Mouse (Mus musculus): ENCODE measurements around the gene Magel2. TPM values are rescaled to one million over a fixed set of nuclear protein-coding genes. Genes with fewer than 3 reads are reported as not detected.

Gene Magel2
- polyA plus RNA-seq, 1 experiment from 2014 or later, result 0.12 TPM

DNA sequence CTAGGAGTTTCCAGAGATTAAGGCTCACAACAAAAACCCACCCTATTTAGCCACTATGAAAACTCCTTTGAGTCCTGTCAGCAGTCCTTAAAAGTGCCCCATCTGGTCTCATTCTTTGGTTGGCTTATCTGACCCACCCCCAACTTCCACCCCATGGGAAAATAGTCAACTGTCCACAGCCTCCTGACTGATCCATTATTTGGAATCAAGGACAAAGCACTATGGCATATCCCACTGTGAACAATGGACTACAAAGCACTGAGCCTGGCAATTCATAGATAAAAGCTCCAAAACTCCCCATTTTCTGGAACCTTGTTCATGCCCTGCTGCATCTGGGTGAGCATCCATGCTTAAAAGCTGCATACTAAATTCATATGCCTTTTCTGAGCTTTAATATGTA lies 39.4 kb downstream of the Magel2 start:
- ATAC-seq (ENCODE audit: low read depth), result no peak
- no peak overlapping the region for H3K27ac ChIP-seq (ENCODE audit: low read length)
- H3K36me3 ChIP-seq (ENCODE audit: control insufficient read depth, insufficient read depth), result no peaks in the 10 kb centered on the region
- no peaks in the 10 kb centered on the region; the same call in 1 of the 2 replicates for H3K9me3 ChIP-seq (replicated peaks; ENCODE audit: control insufficient read depth, low read length)
- no peaks in the 10 kb centered on the region for H3K4me1 ChIP-seq (ENCODE audit: control insufficient read depth, low read depth, low read length)
- no peak overlapping the region for H3K4me2 ChIP-seq (ENCODE audit: low read depth, low read length)
- H3K4me3 ChIP-seq (ENCODE audit: low read depth, low read length), result no peak overlapping the region
- H3K9ac ChIP-seq (ENCODE audit: low read depth, low read length), result no peak overlapping the region
- no peaks in the 10 kb centered on the region for H3K27me3 ChIP-seq (ENCODE audit: control insufficient read depth, insufficient read depth, low read depth, low read length)

DNA sequence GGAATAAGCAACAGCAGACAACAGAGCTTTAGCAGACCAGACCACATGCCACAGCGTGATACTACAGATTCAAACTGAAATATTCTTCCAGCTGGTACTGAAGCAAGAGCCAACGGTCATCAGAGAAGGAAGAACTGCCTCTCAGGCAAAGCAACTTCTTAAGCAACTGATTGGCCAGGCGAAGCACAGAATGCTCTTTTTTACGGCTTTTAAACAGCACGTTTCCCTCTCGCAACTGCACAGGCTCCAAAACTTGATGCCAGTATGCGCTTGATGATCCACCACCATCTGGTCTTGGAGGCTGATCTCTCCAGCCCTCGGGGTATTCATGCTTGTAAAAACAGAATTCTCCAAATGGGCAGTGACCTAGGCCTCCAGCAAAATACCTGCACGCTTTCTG lies 41.5 kb downstream of the Magel2 start:
- no peak overlapping the region for H3K27ac ChIP-seq (ENCODE audit: low read length)
- no peaks in the 10 kb centered on the region; the same call in 1 of the 2 replicates for H3K9me3 ChIP-seq (replicated peaks; ENCODE audit: control insufficient read depth, low read length)
- no peaks in the 10 kb centered on the region for H3K27me3 ChIP-seq (ENCODE audit: control insufficient read depth, insufficient read depth, low read depth, low read length)
- no peak overlapping the region for H3K9ac ChIP-seq (ENCODE audit: low read depth, low read length)
- 70% methylated on average over 9 of the region's 9 CpGs for WGBS (ENCODE audit: insufficient replicate concordance)
- H3K36me3 ChIP-seq (ENCODE audit: control insufficient read depth, insufficient read depth), result no peaks in the 10 kb centered on the region
- H3K4me2 ChIP-seq (ENCODE audit: low read depth, low read length), result no peak overlapping the region
- no peak overlapping the region for H3K4me3 ChIP-seq (ENCODE audit: low read depth, low read length)
- H3K4me1 ChIP-seq (ENCODE audit: control insufficient read depth, low read depth, low read length), result no peaks in the 10 kb centered on the region
- no peak for ATAC-seq (ENCODE audit: low read depth)

DNA sequence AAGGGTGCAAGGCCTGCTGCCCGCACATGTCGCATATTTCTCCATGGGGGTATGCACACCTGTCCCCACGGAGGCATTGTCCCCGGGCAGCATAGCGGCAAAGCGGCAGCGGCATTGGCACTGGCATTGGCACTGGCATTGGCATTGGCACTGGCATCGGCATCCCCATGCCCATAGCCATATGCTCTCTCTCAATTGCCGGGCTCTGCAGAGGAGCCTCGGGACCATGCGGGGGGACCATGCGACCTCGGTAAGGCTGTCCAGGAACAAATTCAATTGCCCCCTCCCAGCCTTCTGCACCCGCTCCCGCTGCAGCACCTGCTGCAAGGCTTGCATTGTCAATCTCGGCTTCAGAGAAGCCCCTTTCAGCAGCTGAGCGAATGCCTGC lies 42.3 kb downstream of the Magel2 start:
- H3K36me3 ChIP-seq (ENCODE audit: control insufficient read depth, insufficient read depth), result no peaks in the 10 kb centered on the region
- H3K9me3 ChIP-seq (replicated peaks; ENCODE audit: control insufficient read depth, low read length), result no peaks in the 10 kb centered on the region; the same call in 1 of the 2 replicates
- 62% methylated on average over 17 of the region's 17 CpGs for WGBS (ENCODE audit: insufficient replicate concordance)
- H3K4me3 ChIP-seq (ENCODE audit: low read depth, low read length), result peak overlapping the region; percentile 58
- peak overlapping the region; percentile 60 for H3K4me2 ChIP-seq (ENCODE audit: low read depth, low read length)
- no peaks in the 10 kb centered on the region for H3K4me1 ChIP-seq (ENCODE audit: control insufficient read depth, low read depth, low read length)
- ATAC-seq (ENCODE audit: low read depth), result no peak
- no peak overlapping the region for H3K9ac ChIP-seq (ENCODE audit: low read depth, low read length)
- no peak overlapping the region for H3K27ac ChIP-seq (ENCODE audit: low read length)
- H3K27me3 ChIP-seq (ENCODE audit: control insufficient read depth, insufficient read depth, low read depth, low read length), result no peaks in the 10 kb centered on the region

DNA sequence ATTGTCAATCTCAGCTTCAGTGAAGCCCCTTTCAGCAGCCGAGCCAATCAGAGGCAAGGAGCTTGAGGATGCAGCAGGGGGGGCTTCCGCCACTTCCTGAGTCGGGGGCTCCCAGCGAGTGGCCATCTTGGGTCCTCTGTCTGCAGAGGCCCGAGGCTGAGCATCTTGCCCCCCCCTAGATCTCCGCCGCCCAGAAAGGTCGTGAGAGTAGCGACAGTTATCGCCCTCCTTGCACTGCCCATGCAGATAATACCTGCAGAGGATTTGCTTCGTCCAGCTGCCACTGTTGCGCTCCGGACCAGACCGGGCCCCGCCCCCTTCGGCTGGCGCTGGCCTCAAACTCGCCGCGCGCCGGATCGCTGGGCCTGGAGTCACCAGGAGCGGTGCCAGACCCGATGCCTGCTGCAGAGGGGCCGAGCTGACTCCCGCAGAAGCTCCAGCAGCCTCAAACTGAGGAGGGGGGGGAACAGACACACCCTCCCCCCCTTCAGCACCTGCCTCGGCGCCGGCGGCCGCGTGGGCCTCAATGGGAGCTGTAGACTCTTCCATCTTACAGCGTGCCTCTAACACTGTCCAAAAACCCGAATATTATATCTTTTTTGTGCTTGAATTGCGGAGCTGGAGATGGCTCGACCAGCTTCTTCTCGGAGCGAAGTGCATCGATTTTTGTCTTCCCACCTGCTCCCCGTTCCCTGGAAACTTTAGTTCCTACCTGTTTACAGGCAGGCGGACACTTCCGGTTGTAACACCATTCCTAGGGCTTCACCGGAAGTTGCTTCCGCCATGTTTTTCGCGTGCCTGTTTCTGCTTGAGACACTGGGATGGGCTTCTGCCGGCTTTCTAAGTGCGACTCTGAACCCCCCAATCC lies 42.9 kb downstream of the Magel2 start, which contains the start of gene Mkrn3:
Gene Mkrn3, minus strand, starts transcription at position 647 of the 868 bp plus-strand sequence.
- H3K27ac ChIP-seq (ENCODE audit: low read length), result no peak within 1 kb of the TSS
- peak; percentile 32; the same call in 1 of the 2 replicates for ATAC-seq (ENCODE audit: low read depth)
- H3K36me3 ChIP-seq (ENCODE audit: control insufficient read depth, insufficient read depth), result no peaks in the 10 kb centered on the region
- H3K27me3 ChIP-seq (ENCODE audit: control insufficient read depth, insufficient read depth, low read depth, low read length), result no peaks in the 10 kb centered on the region
- no peak within 1 kb of the TSS for H3K9ac ChIP-seq (ENCODE audit: low read depth, low read length)
- peak within 1 kb of the TSS; percentile 60 for H3K4me2 ChIP-seq (ENCODE audit: low read depth, low read length)
- H3K9me3 ChIP-seq (replicated peaks; ENCODE audit: control insufficient read depth, low read length), result no peaks in the 10 kb centered on the region; the same call in 1 of the 2 replicates
- no peaks in the 10 kb centered on the region for H3K4me1 ChIP-seq (ENCODE audit: control insufficient read depth, low read depth, low read length)
- H3K4me3 ChIP-seq (ENCODE audit: low read depth, low read length), result peak within 1 kb of the TSS; percentile 58
- WGBS (ENCODE audit: insufficient replicate concordance), result 21% methylated on average over 49 of the region's 49 CpGs

- H3K27me3 ChIP-seq (ENCODE audit: control insufficient read depth, insufficient read depth, low read depth, low read length), result no peaks in the 10 kb centered on the region
- no peaks in the 10 kb centered on the region; the same call in 1 of the 2 replicates for H3K9me3 ChIP-seq (replicated peaks; ENCODE audit: control insufficient read depth, low read length)
- no peaks in the 10 kb centered on the region for H3K36me3 ChIP-seq (ENCODE audit: control insufficient read depth, insufficient read depth)
- ATAC-seq (ENCODE audit: low read depth), result no peak
- WGBS (ENCODE audit: insufficient replicate concordance), result 57% methylated on average over 6 of the region's 6 CpGs
- no peak overlapping the region for H3K4me3 ChIP-seq (ENCODE audit: low read depth, low read length)
- no peak overlapping the region for H3K9ac ChIP-seq (ENCODE audit: low read depth, low read length)
- no peaks in the 10 kb centered on the region for H3K4me1 ChIP-seq (ENCODE audit: control insufficient read depth, low read depth, low read length)
- H3K27ac ChIP-seq (ENCODE audit: low read length), result no peak overlapping the region
- no peak overlapping the region for H3K4me2 ChIP-seq (ENCODE audit: low read depth, low read length)
These were observed 43.8 kb downstream of the Magel2 start for GRCm38 (mm10) chr7:62420566-62420965.

GRCm38 (mm10) chr7:62423210-62423609 lies 46.4 kb downstream of the Magel2 start:
- Histone ChIP-seq H3K4me3 (ENCODE audit: low read depth, low read length) (no peak overlapping the region), H3K9ac (ENCODE audit: low read depth, low read length) (no peak overlapping the region), H3K9me3 (replicated peaks; ENCODE audit: control insufficient read depth, low read length) (no peaks in the 10 kb centered on the region; the same call in 1 of the 2 replicates), H3K4me1 (ENCODE audit: control insufficient read depth, low read depth, low read length) (no peaks in the 10 kb centered on the region), H3K27me3 (ENCODE audit: control insufficient read depth, insufficient read depth, low read depth, low read length) (no peaks in the 10 kb centered on the region), H3K4me2 (ENCODE audit: low read depth, low read length) (no peak overlapping the region), H3K36me3 (ENCODE audit: control insufficient read depth, insufficient read depth) (no peaks in the 10 kb centered on the region), H3K27ac (ENCODE audit: low read length) (no peak overlapping the region)
- WGBS (ENCODE audit: insufficient replicate concordance), result 36% methylated on average over 4 of the region's 4 CpGs
- no peak for ATAC-seq (ENCODE audit: low read depth)

- Histone ChIP-seq H3K27me3 (ENCODE audit: control insufficient read depth, insufficient read depth, low read depth, low read length) (no peaks in the 10 kb centered on the region), H3K27ac (ENCODE audit: low read length) (no peak overlapping the region), H3K9me3 (replicated peaks; ENCODE audit: control insufficient read depth, low read length) (no peaks in the 10 kb centered on the region), H3K4me3 (ENCODE audit: low read depth, low read length) (no peak overlapping the region), H3K4me1 (ENCODE audit: control insufficient read depth, low read depth, low read length) (no peaks in the 10 kb centered on the region), H3K4me2 (ENCODE audit: low read depth, low read length) (no peak overlapping the region), H3K36me3 (ENCODE audit: control insufficient read depth, insufficient read depth) (no peaks in the 10 kb centered on the region), H3K9ac (ENCODE audit: low read depth, low read length) (no peak overlapping the region)
- WGBS (ENCODE audit: insufficient replicate concordance), result 19% methylated on average over 8 of the region's 8 CpGs
- ATAC-seq (ENCODE audit: low read depth), result no peak
These were observed 51.5 kb downstream of the Magel2 start for GRCm38 (mm10) chr7:62428337-62428736.

Other genes with a start within 250 kb of the Magel2 start
- gene Ndn, start 30.4 kb upstream of the Magel2 start, polyA plus RNA-seq (2015; fragmentation: Nextera tagmentation; extraction: Ambion mirVana), result 3.9 and 5.1 TPM in 2 replicates
- gene Mkrn3, start 43.1 kb downstream of the Magel2 start, polyA plus RNA-seq (2015; fragmentation: Nextera tagmentation; extraction: Ambion mirVana), result 0.22 and 0.28 TPM in 2 replicates
- 1.3 TPM in 2 replicates for gene Peg12, start 87.5 kb downstream of the Magel2 start, polyA plus RNA-seq (2015; fragmentation: Nextera tagmentation; extraction: Ambion mirVana)